In genomic region chr3:97100784-97101641, GRCm38 (mm10) we compare ENCODE assay signal across 12 mouse cellular contexts. TPM values are rescaled to one million over a fixed set of nuclear protein-coding genes. Genes with fewer than 3 reads are reported as not detected.
A peak's percentile ranks its signal among the peaks of the same experiment; 100 is the strongest.
DNase-seq lines count a peak whose midpoint lies in the region; ATAC-seq and TF ChIP-seq lines count a peak whose summit lies in the region.
"Had no signal": no experiment of that assay in that cellular context is flagged by ENCODE, and none has a peak within 500 bp of the region (broad histone marks: within the 10 kb centered on the region; RNA-seq: fewer than 3 reads in every experiment).

No protein-coding gene starts in this region.

- no peaks in the 10 kb centered on the region; the same call in 1 of the 2 replicates for H3K4me1 ChIP-seq in heart, adult 2 months (ENCODE audit: control insufficient read depth, insufficient read depth, low read length)
- peaks cover 19% of the 10 kb centered on the region for H3K4me1 ChIP-seq in heart, embryonic 13.5 days

- no peak for ATAC-seq in heart, embryonic 13.5 days (ENCODE audit: extremely low read depth, insufficient number of reproducible peaks, low FRiP score, low TSS enrichment)
- ATAC-seq: intestine, postnatal 0 days had no signal

- H3K4me3 ChIP-seq in heart, adult 2 months = no peak overlapping the region
- no peak overlapping the region for H3K4me3 ChIP-seq in heart, embryonic 13.5 days

- no peak for TF ChIP-seq CTCF in heart, adult 2 months (IDR thresholded peaks at IDR 0.05)

- 0 out of 2 replicates have a peak overlapping the region, but pooled peaks have one; percentile 1 for H3K4me2 ChIP-seq in heart, embryonic 13.5 days

- H3K79me2 ChIP-seq in heart, adult 2 months (replicated peaks; ENCODE audit: control insufficient read depth, insufficient read depth, low read length) = no peaks in the 10 kb centered on the region

- no peak overlapping the region for H3K9ac ChIP-seq in heart, adult 2 months (ENCODE audit: low read depth, low read length)
- no peak overlapping the region for H3K9ac ChIP-seq in heart, embryonic 13.5 days

- H3K36me3 ChIP-seq in heart, adult 2 months (ENCODE audit: control insufficient read depth, insufficient read depth, low read length) = no peaks in the 10 kb centered on the region
- H3K36me3 ChIP-seq in heart, embryonic 13.5 days = no peaks in the 10 kb centered on the region

- H3K27me3 ChIP-seq in heart, adult 2 months (ENCODE audit: control insufficient read depth, insufficient read depth, low read length) = no peaks in the 10 kb centered on the region
- H3K27me3 ChIP-seq in heart, embryonic 13.5 days (replicated peaks) = no peaks in the 10 kb centered on the region

- H3K9me3 ChIP-seq in heart, embryonic 13.5 days = no peaks in the 10 kb centered on the region

- no peak for TF ChIP-seq POLR2A in heart, adult 2 months (IDR thresholded peaks at IDR 0.05; ENCODE audit: insufficient read depth, low read depth, low read length)

- WGBS in heart, adult 2 months = 52% methylated on average over 10 of the region's 10 CpGs
- WGBS in heart, embryonic 13.5 days = 45% methylated on average over 10 of the region's 10 CpGs

- intact Hi-C loops in heart, adult 2 months (cut with DNase I) = no loop called here
- intact Hi-C loops in heart, postnatal 25 days (cut with DNase I) = no loop called here

- DNase-seq in heart, adult 2 months = peak; percentile 22 to 34
- DNase-seq in heart, postnatal 25 days (ENCODE audit: low spot score) = no peak
- DNase-seq in Muller cell, postnatal 12 days (ENCODE audit: inconsistent ontology term) = peak; percentile 74
- peak; percentile 21 for DNase-seq in lung, postnatal 10 days
- DNase-seq in gastrocnemius, postnatal 10 days = no peak
- no peak for DNase-seq in right cerebral cortex, postnatal 36 days (ENCODE audit: low spot score in 2 of 2)
- no peak for DNase-seq in cerebellum, adult 9-10 months
- DNase-seq: embryo, embryonic 11 days; right cerebral cortex, postnatal 25 days; thymus, postnatal 25 days had no signal

- TF ChIP-seq EP300 in heart, adult 2 months (IDR thresholded peaks at IDR 0.05; ENCODE audit: insufficient read depth, low read depth, low read length) = no peak

- H3K27ac ChIP-seq in heart, adult 2 months = no peak overlapping the region; the same call in 1 of the 2 replicates
- H3K27ac ChIP-seq in heart, embryonic 13.5 days (replicated peaks) = peak overlapping the region; percentile 18

RNA-seq across cellular contexts. Expression of gene Acp6, which starts 57.6 kb away (rescaled TPM):
- total RNA-seq in heart, adult 2 months (2021) = 10 to 100 TPM; 33.3 to 34.0 TPM
- 32.7 and 43.8 TPM in 2 replicates for polyA plus RNA-seq in heart, adult 2 months (2012; rRNA removed)
- 10 to 100 TPM; 31.3 to 34.5 TPM for total RNA-seq in heart, postnatal 25 days (2021)
- 53.0 and 61.0 TPM in 2 replicates for polyA plus RNA-seq in heart, embryonic 13.5 days (2015; fragmentation: Nextera tagmentation; extraction: Ambion mirVana)
- total RNA-seq in gastrocnemius, postnatal 10 days (2021) = 10 to 100 TPM; 15.4 to 18.9 TPM

Comparison
In these comparisons a context has a peak if more than half of its experiments do, and no peak if none do; other contexts are left out.
1. DNase-seq: peak in heart, adult 2 months (2 of 2), Muller cell, postnatal 12 days (single experiment) and lung, postnatal 10 days (single experiment); none in heart, postnatal 25 days (single experiment), gastrocnemius, postnatal 10 days (single experiment), right cerebral cortex, postnatal 36 days (0 of 2) and cerebellum, adult 9-10 months (single experiment).